Mouse (Mus musculus): Measurements from ENCODE around the gene Vmn2r89.
"Not testable (repeated sequence)": the region's sequence is repeated elsewhere in the genome, so short reads cannot be mapped to it uniquely, and the experiment has no call there.

DNA sequence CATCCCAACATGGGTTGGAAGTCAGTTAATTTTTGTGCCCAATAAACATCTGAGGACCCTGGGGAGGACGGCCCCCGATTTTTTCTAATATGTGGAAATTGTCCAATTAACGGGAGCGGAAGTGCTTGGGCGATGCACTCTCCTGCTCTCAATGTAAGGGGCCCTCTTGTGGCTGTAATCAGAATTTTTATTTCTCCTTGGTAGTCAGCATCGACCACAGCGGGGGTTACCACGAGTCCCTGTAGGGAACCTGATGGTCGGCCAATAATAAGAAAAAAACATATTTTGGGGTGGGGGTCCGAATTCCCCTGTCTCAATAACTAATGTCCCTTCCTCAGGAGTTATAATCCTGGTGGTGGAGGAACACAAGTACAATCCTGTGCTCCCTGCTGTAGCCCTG lies 28.6 kb downstream of the Vmn2r89 start:
- not testable (repeated sequence) for TF ChIP-seq CTCF, EP300 (IDR thresholded peaks at IDR 0.05; ENCODE audit: low read depth)
